Mouse (Mus musculus) forebrain, embryonic 15.5 days (tissue): ENCODE results near the gene Rnaseh2a. TPM values are rescaled to one million over a fixed set of nuclear protein-coding genes. Genes with fewer than 3 reads are reported as not detected.
A peak's percentile ranks its signal among the peaks of the same experiment; 100 is the strongest.

Experiments used
- ATAC-seq: fragments of 200-750 bp; cut with Nextera tagmentation; replicated peaks from 2 replicates; pipeline ENCODE4 v1.8.0; 2017; ENCODE audit warnings: mild to moderate bottlenecking, moderate TSS enrichment, moderate library complexity
- H3K27ac ChIP-seq: fragments of 300-500 bp; sonication (generic); replicated peaks from 2 replicates; pipeline ENCODE4 v1.5.1; 2015; ENCODE audit warnings: mild to moderate bottlenecking, inconsistent platforms
- H3K27me3 ChIP-seq: fragments of 300-500 bp; sonication (generic); 2 replicates; pipeline ENCODE4 v1.6.1; 2015; ENCODE audit warnings: inconsistent platforms
- H3K36me3 ChIP-seq: fragments of 300-500 bp; sonication (generic); 2 replicates; pipeline ENCODE4 v1.6.1; 2015; ENCODE audit warnings: mild to moderate bottlenecking, inconsistent platforms
- H3K4me1 ChIP-seq: fragments of 300-500 bp; sonication (generic); 2 replicates; pipeline ENCODE4 v1.6.1; 2015; ENCODE audit warnings: inconsistent platforms
- H3K4me2 ChIP-seq: fragments of 300-500 bp; sonication (generic); replicated peaks from 2 replicates; pipeline ENCODE4 v1.6.1; 2015; ENCODE audit warnings: mild to moderate bottlenecking, inconsistent platforms
- H3K4me3 ChIP-seq: fragments of 300-500 bp; sonication (generic); 2 replicates; pipeline ENCODE4 v1.5.1; 2015; ENCODE audit warnings: mild to moderate bottlenecking, inconsistent platforms
- H3K9ac ChIP-seq: fragments of 300-500 bp; sonication (generic); replicated peaks from 2 replicates; pipeline ENCODE4 v1.6.1; 2015; ENCODE audit warnings: mild to moderate bottlenecking, inconsistent platforms
- H3K9me3 ChIP-seq: fragments of 300-500 bp; sonication (generic); 2 replicates; pipeline ENCODE4 v1.6.1; 2016; ENCODE audit warnings: inconsistent platforms
- WGBS: fragments of 180-500 bp; shearing (Covaris S2); methylation state at CpG from one replicate; pipeline ENCODE4 v1.1.7; 2015; ENCODE audit warnings: mixed read lengths; 5-methylcytosine and 5-hydroxymethylcytosine counted together
- polyA plus RNA-seq: library from polyadenylated mRNA; unstranded; fragments of >200 nt; fragmentation: Nextera tagmentation; extraction: Ambion mirVana; gene quantifications from 2 replicates; pipeline ENCODE4 v1.2.1, GENCODE M21; 2015

The Rnaseh2a gene
- polyA plus RNA-seq, 1 experiment from 2014 or later: 98.5 TPM

DNA sequence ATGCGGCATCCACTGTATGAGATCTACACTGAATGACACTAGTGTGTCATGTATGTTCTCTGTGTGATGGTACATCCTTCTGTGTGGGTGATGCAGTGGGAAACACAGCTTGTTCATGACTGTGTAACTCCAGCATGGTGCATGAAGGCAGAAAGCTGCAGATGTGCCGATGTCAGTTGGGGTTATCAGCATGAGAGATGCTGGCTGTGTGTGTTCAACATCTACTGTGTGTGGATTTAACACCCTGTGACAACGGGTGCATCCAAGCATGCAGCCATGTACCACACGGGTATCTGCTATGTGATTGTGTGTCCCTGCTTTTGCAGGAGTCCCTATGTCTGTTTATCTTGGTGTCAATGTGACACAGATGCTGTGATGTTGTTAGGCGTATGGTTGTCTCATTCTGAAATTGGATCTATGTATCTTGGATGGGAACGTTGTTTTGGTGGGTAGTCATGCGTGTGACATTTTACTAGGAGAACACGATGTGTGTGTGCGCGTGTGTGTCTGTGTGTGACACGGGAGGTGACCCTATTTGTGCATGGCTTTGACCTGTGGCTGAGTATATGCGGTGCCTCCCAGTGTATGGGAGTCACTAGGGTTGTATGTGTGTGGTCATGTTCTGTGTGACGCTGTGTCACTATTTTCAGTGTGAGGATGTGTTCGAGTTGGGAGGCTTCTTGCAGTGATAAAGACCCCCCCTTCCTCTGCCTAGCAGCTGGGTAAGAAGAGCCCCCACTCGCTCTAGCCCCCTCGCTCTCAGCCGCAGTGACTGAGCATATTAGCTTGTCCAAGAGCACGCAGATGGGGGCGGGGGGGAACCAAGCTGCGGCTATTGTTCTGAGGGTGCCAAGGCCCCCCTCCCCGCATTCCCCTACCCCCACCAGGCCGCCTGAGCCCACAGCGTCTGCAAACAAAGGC lies 33.3 kb downstream of the Rnaseh2a start:
- ATAC-seq: peak; percentile 46
- Histone ChIP-seq H3K4me2 (peak overlapping the region; percentile 63), H3K4me1 (peaks cover 36% of the 10 kb centered on the region), H3K36me3 (peaks cover 11% of the 10 kb centered on the region), H3K27ac (peak overlapping the region; percentile 93), H3K9me3 (no peaks in the 10 kb centered on the region), H3K4me3 (peak overlapping the region; percentile 88), H3K9ac (peak overlapping the region; percentile 98), H3K27me3 (no peaks in the 10 kb centered on the region)
- WGBS: 14% methylated on average over 23 of the region's 23 CpGs

DNA sequence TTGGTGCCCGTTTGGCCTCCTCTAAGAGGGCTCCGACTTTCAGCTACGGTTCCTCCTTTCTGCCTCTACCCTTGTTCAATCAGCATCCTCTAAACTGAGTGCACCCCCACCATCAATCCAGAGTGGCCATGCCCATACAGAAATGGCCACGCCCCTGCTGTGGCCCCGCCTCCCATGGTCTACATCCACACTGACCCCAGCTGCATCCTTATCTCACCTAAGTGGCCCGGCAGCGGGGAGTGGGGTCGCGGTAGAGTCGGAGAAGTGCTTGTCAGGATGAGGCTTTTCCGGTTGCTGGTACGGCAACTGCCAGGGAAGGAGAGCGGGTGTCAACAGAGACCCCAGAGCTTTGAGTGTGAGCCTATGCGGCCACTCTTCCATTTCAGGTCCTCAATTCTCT lies 34.1 kb downstream of the Rnaseh2a start:
- Histone ChIP-seq H3K36me3 (peaks cover 15% of the 10 kb centered on the region), H3K27me3 (peaks cover 4% of the 10 kb centered on the region; the same call in 1 of the 2 replicates), H3K4me1 (peaks cover 36% of the 10 kb centered on the region), H3K9ac (peak overlapping the region; percentile 98), H3K9me3 (no peaks in the 10 kb centered on the region), H3K4me3 (peak overlapping the region; percentile 88), H3K4me2 (peak overlapping the region; percentile 63), H3K27ac (peak overlapping the region; percentile 93; the same call in 1 of the 2 replicates)
- WGBS: 11% methylated on average over 14 of the region's 14 CpGs
- ATAC-seq: peak; percentile 2; the same call in 1 of the 2 replicates

DNA sequence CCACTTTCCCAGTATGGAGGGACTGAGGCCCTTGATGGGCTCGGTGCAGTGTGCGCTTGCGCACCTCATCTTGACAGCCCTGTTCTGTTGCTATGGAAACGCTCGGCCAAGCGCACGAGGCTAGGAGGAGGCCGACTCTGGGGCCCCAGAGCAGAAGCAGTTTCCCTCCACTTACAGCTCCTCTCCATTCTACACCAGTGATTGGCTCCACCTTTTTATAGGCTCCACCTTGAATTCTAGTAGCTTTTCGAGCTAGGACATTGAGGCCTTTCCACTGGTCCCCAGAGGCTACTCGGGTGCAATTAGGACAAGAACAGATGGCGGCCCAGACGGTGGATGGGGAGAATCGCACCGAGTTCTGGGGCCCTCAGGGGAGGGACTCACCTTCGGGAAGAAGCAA lies 34.7 kb downstream of the Rnaseh2a start:
- H3K27ac ChIP-seq: peak overlapping the region; percentile 93
- WGBS: 1% methylated on average over 15 of the region's 15 CpGs

DNA sequence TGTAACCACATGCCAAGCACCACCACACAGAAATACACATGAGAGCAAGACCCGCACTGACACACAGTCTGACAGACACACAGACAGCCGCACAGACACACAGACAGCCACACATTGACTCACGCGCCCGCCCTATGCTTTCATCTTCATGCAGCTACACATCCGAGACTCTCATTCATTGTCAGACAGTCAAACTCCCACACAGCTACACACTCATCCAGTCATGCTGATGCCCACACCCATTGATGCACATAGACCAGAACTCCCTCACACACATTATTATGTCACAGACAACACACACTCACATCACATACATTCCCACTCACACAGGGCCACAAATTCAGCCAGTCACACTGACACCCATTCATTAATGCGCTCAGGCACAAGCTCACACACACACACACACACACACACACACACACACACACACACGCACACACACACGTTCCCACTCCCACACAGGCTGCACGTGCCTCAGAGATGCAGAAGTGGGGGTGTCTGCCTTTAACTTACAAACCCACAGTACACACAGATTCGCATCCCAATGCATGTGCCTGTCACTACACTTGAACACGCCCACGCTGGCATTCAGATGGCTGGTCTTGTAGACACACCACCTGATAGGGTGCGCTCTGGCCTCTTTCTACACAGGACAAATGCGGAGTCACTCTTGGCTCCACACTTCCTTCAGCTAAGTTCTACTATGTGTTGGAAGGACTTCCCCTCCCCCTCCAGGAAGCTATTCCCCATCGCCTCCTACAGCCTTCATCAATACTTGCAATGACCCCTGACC lies 35.6 kb downstream of the Rnaseh2a start:
- Histone ChIP-seq H3K4me1 (peaks cover 43% of the 10 kb centered on the region), H3K36me3 (peaks cover 21% of the 10 kb centered on the region), H3K4me2 (peak overlapping the region; percentile 63), H3K9ac (0 out of 2 replicates have a peak overlapping the region, but pooled peaks have one; percentile 98), H3K4me3 (peak overlapping the region; percentile 88), H3K9me3 (no peaks in the 10 kb centered on the region), H3K27ac (no peak overlapping the region), H3K27me3 (peaks cover 7% of the 10 kb centered on the region; the same call in 1 of the 2 replicates)
- no peak for ATAC-seq
- 84% methylated on average over 16 of the region's 16 CpGs for WGBS

More for the DNA sequence above, 34.7 kb downstream of the Rnaseh2a start:
- H3K9me3 ChIP-seq: no peaks in the 10 kb centered on the region
- H3K36me3 ChIP-seq: peaks cover 21% of the 10 kb centered on the region
- peak overlapping the region; percentile 88 for H3K4me3 ChIP-seq
- peak overlapping the region; percentile 98 for H3K9ac ChIP-seq
- H3K4me1 ChIP-seq: peaks cover 36% of the 10 kb centered on the region
- peak overlapping the region; percentile 63 for H3K4me2 ChIP-seq
- peaks cover 7% of the 10 kb centered on the region; the same call in 1 of the 2 replicates for H3K27me3 ChIP-seq
- ATAC-seq: peak; percentile 66

DNA sequence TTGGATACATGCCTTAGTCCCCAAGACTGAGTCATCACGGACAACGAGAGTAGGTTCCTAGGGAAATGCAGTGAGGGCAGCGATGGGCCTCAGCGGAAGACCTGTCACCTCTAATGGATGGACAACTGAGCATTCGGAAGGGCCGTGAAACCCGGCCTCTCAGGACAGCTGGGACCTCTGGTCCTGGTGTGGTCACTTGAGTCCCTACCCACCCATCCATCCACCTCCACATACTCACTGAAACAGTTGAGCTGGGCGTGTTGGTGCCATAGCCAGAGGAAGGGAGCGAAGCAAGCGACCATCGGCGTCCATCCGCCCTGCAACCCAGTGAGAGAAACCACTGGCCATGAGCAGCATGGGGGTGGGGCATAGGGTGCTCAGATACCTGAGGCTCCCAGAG lies 39.0 kb downstream of the Rnaseh2a start:
- Histone ChIP-seq H3K9ac (no peak overlapping the region), H3K27me3 (peaks cover 7% of the 10 kb centered on the region; the same call in 1 of the 2 replicates), H3K36me3 (peaks cover 38% of the 10 kb centered on the region), H3K27ac (no peak overlapping the region), H3K4me2 (no peak overlapping the region), H3K9me3 (no peaks in the 10 kb centered on the region), H3K4me1 (peaks cover 30% of the 10 kb centered on the region), H3K4me3 (no peak overlapping the region)
- no peak for ATAC-seq
- 92% methylated on average over 13 of the region's 13 CpGs for WGBS

DNA sequence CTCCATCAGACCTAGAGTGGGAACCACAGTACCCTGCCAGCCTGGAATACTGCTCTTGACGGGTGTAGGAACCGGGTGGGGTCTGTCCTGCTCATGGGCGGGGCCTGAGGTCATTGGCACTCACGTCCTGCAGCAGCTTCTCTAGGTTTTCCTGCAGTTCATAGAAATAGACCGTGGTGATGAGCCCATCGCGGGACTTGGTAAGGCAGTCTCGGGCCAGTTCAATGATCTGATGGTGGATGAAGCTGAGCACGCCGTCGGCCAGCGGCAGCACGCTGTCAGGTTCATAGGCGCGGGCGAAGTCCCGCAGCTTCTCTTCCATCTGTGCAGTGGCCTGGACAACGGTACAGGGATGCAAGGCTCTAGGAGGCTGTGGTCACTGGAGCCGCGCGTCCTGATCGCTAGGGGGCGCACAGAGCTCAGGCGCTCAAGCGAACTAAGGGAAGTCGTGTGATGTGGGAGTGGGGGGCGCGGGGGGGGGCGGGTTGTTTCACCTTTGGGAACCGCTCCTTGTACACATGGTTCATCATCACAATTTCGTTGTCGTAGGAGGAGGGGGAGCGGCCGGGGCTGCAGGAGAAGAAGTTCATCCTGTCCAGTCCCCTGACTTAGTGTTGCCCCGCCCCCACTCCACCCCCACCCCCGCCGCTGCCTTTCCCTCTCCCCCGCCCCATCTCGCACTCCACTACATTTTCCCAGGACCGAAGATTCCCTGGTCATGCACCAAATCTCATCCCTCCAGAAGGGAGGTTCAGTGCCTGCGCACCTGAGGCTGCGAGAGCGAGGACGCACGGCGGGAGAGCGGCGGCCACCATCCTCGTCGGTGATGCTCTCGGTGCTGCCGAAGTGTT lies 40.9 kb downstream of the Rnaseh2a start:
- H3K4me3 ChIP-seq: peak overlapping the region; percentile 33
- ATAC-seq: peak; percentile 64; the same call in 1 of the 2 replicates
- peak overlapping the region; percentile 26; the same call in 1 of the 2 replicates for H3K9ac ChIP-seq
- 2% methylated on average over 52 of the region's 52 CpGs for WGBS
- no peak overlapping the region for H3K27ac ChIP-seq
- H3K4me1 ChIP-seq: peaks cover 11% of the 10 kb centered on the region
- peaks cover 51% of the 10 kb centered on the region for H3K36me3 ChIP-seq
- peaks cover 7% of the 10 kb centered on the region; the same call in 1 of the 2 replicates for H3K27me3 ChIP-seq
- H3K9me3 ChIP-seq: no peaks in the 10 kb centered on the region
- peak overlapping the region; percentile 51 for H3K4me2 ChIP-seq

DNA sequence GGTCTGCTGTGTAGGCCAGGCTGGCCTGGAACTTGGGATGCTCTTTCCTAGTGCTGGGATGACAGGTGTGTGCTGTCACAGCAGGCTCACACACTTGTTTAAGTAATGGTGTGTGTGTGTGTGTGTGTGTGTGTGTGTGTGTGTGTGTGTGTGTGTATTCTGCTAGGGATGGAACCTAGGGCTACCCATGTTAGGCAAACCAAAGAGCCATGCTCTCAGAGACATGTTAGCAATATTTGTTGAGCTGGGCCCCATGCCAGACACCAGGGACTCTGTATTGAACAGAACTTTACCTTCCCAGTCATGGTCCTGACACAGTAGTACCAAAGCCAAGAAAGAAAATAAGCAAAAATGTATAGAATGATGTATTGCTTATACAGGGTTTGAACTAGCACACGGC lies 42.1 kb downstream of the Rnaseh2a start:
- WGBS: 90% methylated on average over 1 of the region's 1 CpGs
- H3K36me3 ChIP-seq: peaks cover 54% of the 10 kb centered on the region
- peaks cover 9% of the 10 kb centered on the region for H3K4me1 ChIP-seq
- ATAC-seq: no peak
- H3K27me3 ChIP-seq: peaks cover 7% of the 10 kb centered on the region; the same call in 1 of the 2 replicates
- H3K9me3 ChIP-seq: no peaks in the 10 kb centered on the region
- no peak overlapping the region for H3K4me2 ChIP-seq
- H3K4me3 ChIP-seq: no peak overlapping the region
- no peak overlapping the region for H3K27ac ChIP-seq
- no peak overlapping the region for H3K9ac ChIP-seq

DNA sequence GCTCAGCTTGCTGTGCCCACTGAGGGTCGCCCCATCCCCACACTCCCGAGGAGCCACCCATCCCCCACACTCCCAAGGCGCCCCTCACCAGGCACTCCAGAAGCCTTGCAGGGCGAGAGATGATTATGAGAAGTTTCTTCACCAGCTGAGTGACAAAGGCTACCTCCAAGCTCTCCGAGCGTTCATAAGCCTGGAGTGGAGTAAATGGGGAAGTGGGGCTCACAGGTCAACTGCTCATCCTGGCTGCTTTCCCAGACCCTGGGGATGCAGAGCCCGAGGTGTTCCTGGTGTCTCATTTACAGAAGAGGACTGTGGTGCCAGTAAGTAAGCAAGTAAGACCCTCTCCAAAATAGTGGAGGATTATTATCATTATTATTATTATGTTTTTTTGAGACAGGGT lies 44.0 kb downstream of the Rnaseh2a start:
- Histone ChIP-seq H3K27ac (no peak overlapping the region), H3K9me3 (no peaks in the 10 kb centered on the region), H3K4me1 (peaks cover 9% of the 10 kb centered on the region), H3K27me3 (peaks cover 4% of the 10 kb centered on the region; the same call in 1 of the 2 replicates), H3K36me3 (peaks cover 62% of the 10 kb centered on the region), H3K9ac (no peak overlapping the region), H3K4me2 (no peak overlapping the region), H3K4me3 (no peak overlapping the region)
- WGBS: 72% methylated on average over 7 of the region's 7 CpGs
- ATAC-seq: no peak

DNA sequence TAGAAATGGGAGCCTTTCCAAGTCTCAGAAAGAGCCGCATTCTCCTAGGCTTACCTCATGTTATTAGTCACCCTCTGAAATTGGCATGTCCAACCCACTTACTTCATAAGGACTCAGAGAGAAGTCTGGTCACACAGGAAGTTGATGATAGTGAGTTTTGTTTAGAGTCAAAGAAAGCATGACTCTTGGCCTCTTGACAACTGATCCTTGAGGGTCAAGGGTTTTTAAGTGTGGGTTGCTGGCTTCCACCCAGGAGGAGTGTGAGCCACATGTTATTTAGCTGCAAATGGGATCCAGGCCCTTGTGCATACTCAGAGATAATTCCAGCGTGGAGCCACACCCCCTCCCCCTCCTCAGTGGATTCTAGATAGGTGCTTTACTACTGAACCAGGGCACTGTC lies 48.0 kb downstream of the Rnaseh2a start:
- H3K4me1 ChIP-seq: no peaks in the 10 kb centered on the region
- no peak overlapping the region for H3K4me3 ChIP-seq
- peaks cover 83% of the 10 kb centered on the region for H3K36me3 ChIP-seq
- no peaks in the 10 kb centered on the region for H3K9me3 ChIP-seq
- H3K4me2 ChIP-seq: no peak overlapping the region
- WGBS: 90% methylated on average over 2 of the region's 2 CpGs
- no peak overlapping the region for H3K27ac ChIP-seq
- H3K27me3 ChIP-seq: no peaks in the 10 kb centered on the region
- no peak for ATAC-seq
- H3K9ac ChIP-seq: no peak overlapping the region

DNA sequence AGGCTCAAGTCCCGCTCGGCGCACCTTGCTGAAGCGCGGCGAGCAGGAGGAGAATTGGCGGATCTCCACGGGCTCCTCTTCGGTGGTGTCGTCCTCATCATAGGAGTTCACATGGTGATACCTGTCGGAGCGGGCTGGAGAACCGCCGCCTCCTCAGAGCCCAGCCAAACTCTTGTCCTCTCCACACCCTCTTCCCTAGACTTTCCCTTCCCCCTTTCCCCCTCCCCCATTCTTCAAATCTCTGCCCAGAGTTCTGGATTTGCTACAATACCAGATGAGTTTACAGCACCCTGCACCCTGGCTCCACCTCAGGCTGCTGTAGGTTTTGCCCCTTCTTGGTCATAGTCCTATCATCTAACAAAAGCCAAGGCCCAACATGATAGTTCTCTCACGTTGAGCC lies 50.9 kb downstream of the Rnaseh2a start:
- WGBS: 94% methylated on average over 15 of the region's 15 CpGs
- Histone ChIP-seq H3K4me1 (no peaks in the 10 kb centered on the region), H3K4me3 (no peak overlapping the region), H3K9me3 (no peaks in the 10 kb centered on the region), H3K9ac (no peak overlapping the region), H3K27ac (no peak overlapping the region), H3K36me3 (peaks cover 92% of the 10 kb centered on the region), H3K4me2 (no peak overlapping the region), H3K27me3 (peaks cover 12% of the 10 kb centered on the region)
- ATAC-seq: no peak

DNA sequence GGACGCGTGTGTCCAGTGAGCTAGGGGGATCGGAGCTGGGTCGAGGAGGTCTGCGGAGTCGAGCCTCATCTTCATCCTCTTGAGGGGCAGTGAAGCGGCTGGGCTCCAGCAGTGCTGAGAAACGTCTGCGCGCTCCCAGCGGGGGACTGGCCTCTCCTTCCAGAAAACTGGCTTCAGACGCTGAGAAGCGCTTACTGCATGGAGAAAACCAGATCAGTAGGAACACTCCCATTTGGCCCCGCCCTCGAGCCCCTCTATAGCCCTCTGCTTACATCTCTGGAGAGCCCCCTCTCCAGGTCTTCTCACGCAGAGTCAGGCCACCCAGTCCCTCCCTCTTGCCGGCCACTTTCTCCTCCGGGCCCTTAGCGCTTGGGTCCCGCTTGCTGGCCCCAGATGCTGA lies 51.8 kb downstream of the Rnaseh2a start:
- Histone ChIP-seq H3K9me3 (no peaks in the 10 kb centered on the region), H3K4me1 (peaks cover 8% of the 10 kb centered on the region), H3K4me2 (no peak overlapping the region), H3K9ac (no peak overlapping the region), H3K4me3 (no peak overlapping the region), H3K36me3 (peaks cover 93% of the 10 kb centered on the region), H3K27ac (no peak overlapping the region), H3K27me3 (peaks cover 13% of the 10 kb centered on the region)
- ATAC-seq: no peak
- WGBS: 32% methylated on average over 20 of the region's 20 CpGs
